Mouse (Mus musculus): Measurements from ENCODE around the gene Blm. TPM values are rescaled to one million over a fixed set of nuclear protein-coding genes. Genes with fewer than 3 reads are reported as not detected.

The Blm gene
- polyA plus RNA-seq, 1 experiment: 1.4 TPM

- Histone ChIP-seq H3K27me3 (ENCODE audit: control insufficient read depth, insufficient read depth, low read length) (no peaks in the 10 kb centered on the region), H3K27ac (ENCODE audit: insufficient read depth, low read depth, low read length) (no peak overlapping the region), H3K4me3 (ENCODE audit: low read depth, low read length) (no peak overlapping the region), H3K4me1 (ENCODE audit: control insufficient read depth, insufficient read depth, insufficient read length, low read length) (no peaks in the 10 kb centered on the region), H3K36me3 (ENCODE audit: control insufficient read depth, insufficient read depth, low read length) (peaks cover 8% of the 10 kb centered on the region)
- TF ChIP-seq POLR2A (IDR thresholded peaks at IDR 0.05; ENCODE audit: low read depth, low read length): no peak
- WGBS: 94% methylated on average over 3 of the region's 3 CpGs
Measured at GRCm38 (mm10) chr7:80491995-80492394, 42.9 kb downstream of the Blm start.

- Histone ChIP-seq H3K27me3 (ENCODE audit: control insufficient read depth, insufficient read depth, low read length) (no peaks in the 10 kb centered on the region), H3K27ac (ENCODE audit: insufficient read depth, low read depth, low read length) (no peak overlapping the region), H3K4me3 (ENCODE audit: low read depth, low read length) (no peak overlapping the region), H3K4me1 (ENCODE audit: control insufficient read depth, insufficient read depth, insufficient read length, low read length) (no peaks in the 10 kb centered on the region), H3K36me3 (ENCODE audit: control insufficient read depth, insufficient read depth, low read length) (peaks cover 8% of the 10 kb centered on the region)
- no peak for TF ChIP-seq POLR2A (IDR thresholded peaks at IDR 0.05; ENCODE audit: low read depth, low read length)
- no peak for TF ChIP-seq CTCF (IDR thresholded peaks at IDR 0.05; ENCODE audit: extremely low read depth, insufficient read length, insufficient replicate concordance, low read depth, low read length)
- WGBS: 73% methylated on average over 3 of the region's 3 CpGs
Measured at GRCm38 (mm10) chr7:80491086-80491485, 43.8 kb downstream of the Blm start.

- 97% methylated on average over 2 of the region's 2 CpGs for WGBS
- Histone ChIP-seq H3K4me3 (ENCODE audit: low read depth, low read length) (no peak overlapping the region), H3K36me3 (ENCODE audit: control insufficient read depth, insufficient read depth, low read length) (peaks cover 8% of the 10 kb centered on the region), H3K4me1 (ENCODE audit: control insufficient read depth, insufficient read depth, insufficient read length, low read length) (no peaks in the 10 kb centered on the region), H3K27ac (ENCODE audit: insufficient read depth, low read depth, low read length) (no peak overlapping the region), H3K27me3 (ENCODE audit: control insufficient read depth, insufficient read depth, low read length) (no peaks in the 10 kb centered on the region)
- TF ChIP-seq POLR2A (IDR thresholded peaks at IDR 0.05; ENCODE audit: low read depth, low read length) (no peak), CTCF (IDR thresholded peaks at IDR 0.05; ENCODE audit: extremely low read depth, insufficient read length, insufficient replicate concordance, low read depth, low read length) (no peak)
Measured at GRCm38 (mm10) chr7:80490351-80490750, 44.6 kb downstream of the Blm start.

GRCm38 (mm10) chr7:80489445-80489844 lies 45.5 kb downstream of the Blm start:
- no peak overlapping the region for H3K4me3 ChIP-seq (ENCODE audit: low read depth, low read length)
- H3K36me3 ChIP-seq (ENCODE audit: control insufficient read depth, insufficient read depth, low read length): peaks cover 10% of the 10 kb centered on the region
- WGBS: 64% methylated on average over 1 of the region's 1 CpGs
- TF ChIP-seq POLR2A (IDR thresholded peaks at IDR 0.05; ENCODE audit: low read depth, low read length): no peak
- TF ChIP-seq CTCF (IDR thresholded peaks at IDR 0.05; ENCODE audit: extremely low read depth, insufficient read length, insufficient replicate concordance, low read depth, low read length): no peak
- H3K4me1 ChIP-seq (ENCODE audit: control insufficient read depth, insufficient read depth, insufficient read length, low read length): no peaks in the 10 kb centered on the region
- H3K27ac ChIP-seq (ENCODE audit: insufficient read depth, low read depth, low read length): no peak overlapping the region
- no peaks in the 10 kb centered on the region for H3K27me3 ChIP-seq (ENCODE audit: control insufficient read depth, insufficient read depth, low read length)

GRCm38 (mm10) chr7:80487239-80487638 lies 47.7 kb downstream of the Blm start:
- no peaks in the 10 kb centered on the region for H3K27me3 ChIP-seq (ENCODE audit: control insufficient read depth, insufficient read depth, low read length)
- 82% methylated on average over 4 of the region's 4 CpGs for WGBS
- TF ChIP-seq CTCF (IDR thresholded peaks at IDR 0.05; ENCODE audit: extremely low read depth, insufficient read length, insufficient replicate concordance, low read depth, low read length): no peak
- no peak for TF ChIP-seq POLR2A (IDR thresholded peaks at IDR 0.05; ENCODE audit: low read depth, low read length)

GRCm38 (mm10) chr7:80480097-80480496 lies 54.8 kb downstream of the Blm start:
- no peak overlapping the region for H3K27ac ChIP-seq (ENCODE audit: insufficient read depth, low read depth, low read length)
- 0 out of 2 replicates have a peak, but pooled peaks cover 2% of the 10 kb centered on the region for H3K36me3 ChIP-seq (ENCODE audit: control insufficient read depth, insufficient read depth, low read length)
- no peaks in the 10 kb centered on the region for H3K4me1 ChIP-seq (ENCODE audit: control insufficient read depth, insufficient read depth, insufficient read length, low read length)
- 56% methylated on average over 7 of the region's 7 CpGs for WGBS
- no peaks in the 10 kb centered on the region for H3K27me3 ChIP-seq (ENCODE audit: control insufficient read depth, insufficient read depth, low read length)
- no peak overlapping the region for H3K4me3 ChIP-seq (ENCODE audit: low read depth, low read length)
- TF ChIP-seq CTCF (IDR thresholded peaks at IDR 0.05; ENCODE audit: extremely low read depth, insufficient read length, insufficient replicate concordance, low read depth, low read length) (no peak), POLR2A (IDR thresholded peaks at IDR 0.05; ENCODE audit: low read depth, low read length) (no peak)

More at GRCm38 (mm10) chr7:80487239-80487638, 47.7 kb downstream of the Blm start:
- H3K27ac ChIP-seq (ENCODE audit: insufficient read depth, low read depth, low read length): no peak overlapping the region
- H3K36me3 ChIP-seq (ENCODE audit: control insufficient read depth, insufficient read depth, low read length): peaks cover 4% of the 10 kb centered on the region; the same call in 1 of the 2 replicates
- no peaks in the 10 kb centered on the region for H3K4me1 ChIP-seq (ENCODE audit: control insufficient read depth, insufficient read depth, insufficient read length, low read length)
- H3K4me3 ChIP-seq (ENCODE audit: low read depth, low read length): no peak overlapping the region

GRCm38 (mm10) chr7:80473837-80474236 lies 61.1 kb downstream of the Blm start:
- no peaks in the 10 kb centered on the region; the same call in none of the 2 replicates for H3K36me3 ChIP-seq (ENCODE audit: control insufficient read depth, insufficient read depth, low read length)
- WGBS: 93% methylated on average over 7 of the region's 7 CpGs
- H3K4me1 ChIP-seq (ENCODE audit: control insufficient read depth, insufficient read depth, insufficient read length, low read length): no peaks in the 10 kb centered on the region

More at GRCm38 (mm10) chr7:80473837-80474236, 61.1 kb downstream of the Blm start:
- TF ChIP-seq POLR2A (IDR thresholded peaks at IDR 0.05; ENCODE audit: low read depth, low read length) (no peak), CTCF (IDR thresholded peaks at IDR 0.05; ENCODE audit: extremely low read depth, insufficient read length, insufficient replicate concordance, low read depth, low read length) (no peak)
- H3K27me3 ChIP-seq (ENCODE audit: control insufficient read depth, insufficient read depth, low read length): no peaks in the 10 kb centered on the region
- no peak overlapping the region for H3K4me3 ChIP-seq (ENCODE audit: low read depth, low read length)
- no peak overlapping the region for H3K27ac ChIP-seq (ENCODE audit: insufficient read depth, low read depth, low read length)
